Mouse (Mus musculus): Measurements from ENCODE around the gene Vav2. TPM values are rescaled to one million over a fixed set of nuclear protein-coding genes. Genes with fewer than 3 reads are reported as not detected.

The Vav2 gene
- polyA plus RNA-seq, 1 experiment from 2014 or later: 13.1 TPM

DNA sequence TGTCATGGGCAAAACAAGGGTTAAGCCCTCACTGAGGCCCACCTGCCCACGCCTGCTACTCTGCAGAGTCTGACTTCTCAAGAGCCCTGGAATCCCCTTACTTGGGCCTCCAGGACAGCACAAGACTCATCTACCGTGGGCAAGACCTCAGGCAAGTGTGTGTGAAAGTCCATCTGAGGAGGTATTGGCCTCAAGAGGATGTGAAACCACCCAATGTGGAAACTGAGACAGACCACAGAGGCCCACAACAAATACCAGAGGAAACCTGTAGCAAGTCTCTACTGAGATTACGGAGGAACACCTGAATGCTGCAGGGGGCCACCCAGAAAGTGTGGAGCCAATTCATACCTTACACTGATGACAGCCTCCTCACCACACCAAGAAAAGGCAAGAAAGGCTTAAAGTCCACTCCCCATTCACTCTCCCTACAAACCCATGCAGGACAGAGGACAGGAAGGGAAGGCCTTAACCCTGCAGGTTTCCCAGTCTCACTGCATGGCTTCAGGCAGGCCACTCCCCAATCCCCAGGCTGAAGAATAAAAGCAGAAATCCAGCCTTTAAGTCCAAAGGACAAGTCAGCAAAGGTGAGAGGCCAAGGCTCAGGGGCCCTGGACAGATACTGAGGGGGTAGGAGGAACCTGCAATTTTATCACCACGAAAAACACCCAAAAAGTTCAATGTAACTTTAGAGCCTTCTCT is 42.6 kb upstream of the Vav2 start:
- no peaks in the 10 kb centered on the region; the same call in 1 of the 2 replicates for H3K36me3 ChIP-seq (ENCODE audit: control insufficient read depth, insufficient read depth)
- no peak overlapping the region for H3K9ac ChIP-seq (replicated peaks; ENCODE audit: low read depth, low read length)
- no peaks in the 10 kb centered on the region for H3K9me3 ChIP-seq (ENCODE audit: control insufficient read depth, low read length)
- H3K27ac ChIP-seq (ENCODE audit: low read length): no peak overlapping the region
- H3K27me3 ChIP-seq (replicated peaks; ENCODE audit: control insufficient read depth, insufficient read depth, low read length): no peaks in the 10 kb centered on the region
- no peak overlapping the region for H3K4me3 ChIP-seq (replicated peaks; ENCODE audit: low read length)
- no peak overlapping the region for H3K4me2 ChIP-seq (ENCODE audit: low read length)
- 81% methylated on average over 4 of the region's 4 CpGs for WGBS
- peaks cover 37% of the 10 kb centered on the region for H3K4me1 ChIP-seq (replicated peaks; ENCODE audit: control insufficient read depth, insufficient read depth, low read length)
- no peak for ATAC-seq

GRCm38 (mm10) chr2:27462901-27463300 is 36.1 kb upstream of the Vav2 start:
- no peak overlapping the region for H3K4me3 ChIP-seq (replicated peaks; ENCODE audit: low read length)
- WGBS: 91% methylated on average over 4 of the region's 4 CpGs
- no peaks in the 10 kb centered on the region for H3K4me1 ChIP-seq (replicated peaks; ENCODE audit: control insufficient read depth, insufficient read depth, low read length)
- peaks cover 21% of the 10 kb centered on the region for H3K36me3 ChIP-seq (ENCODE audit: control insufficient read depth, insufficient read depth)
- H3K27me3 ChIP-seq (replicated peaks; ENCODE audit: control insufficient read depth, insufficient read depth, low read length): no peaks in the 10 kb centered on the region
- H3K27ac ChIP-seq (ENCODE audit: low read length): no peak overlapping the region
- no peak overlapping the region for H3K9ac ChIP-seq (replicated peaks; ENCODE audit: low read depth, low read length)
- ATAC-seq: no peak
- no peaks in the 10 kb centered on the region for H3K9me3 ChIP-seq (ENCODE audit: control insufficient read depth, low read length)
- no peak overlapping the region for H3K4me2 ChIP-seq (ENCODE audit: low read length)

DNA sequence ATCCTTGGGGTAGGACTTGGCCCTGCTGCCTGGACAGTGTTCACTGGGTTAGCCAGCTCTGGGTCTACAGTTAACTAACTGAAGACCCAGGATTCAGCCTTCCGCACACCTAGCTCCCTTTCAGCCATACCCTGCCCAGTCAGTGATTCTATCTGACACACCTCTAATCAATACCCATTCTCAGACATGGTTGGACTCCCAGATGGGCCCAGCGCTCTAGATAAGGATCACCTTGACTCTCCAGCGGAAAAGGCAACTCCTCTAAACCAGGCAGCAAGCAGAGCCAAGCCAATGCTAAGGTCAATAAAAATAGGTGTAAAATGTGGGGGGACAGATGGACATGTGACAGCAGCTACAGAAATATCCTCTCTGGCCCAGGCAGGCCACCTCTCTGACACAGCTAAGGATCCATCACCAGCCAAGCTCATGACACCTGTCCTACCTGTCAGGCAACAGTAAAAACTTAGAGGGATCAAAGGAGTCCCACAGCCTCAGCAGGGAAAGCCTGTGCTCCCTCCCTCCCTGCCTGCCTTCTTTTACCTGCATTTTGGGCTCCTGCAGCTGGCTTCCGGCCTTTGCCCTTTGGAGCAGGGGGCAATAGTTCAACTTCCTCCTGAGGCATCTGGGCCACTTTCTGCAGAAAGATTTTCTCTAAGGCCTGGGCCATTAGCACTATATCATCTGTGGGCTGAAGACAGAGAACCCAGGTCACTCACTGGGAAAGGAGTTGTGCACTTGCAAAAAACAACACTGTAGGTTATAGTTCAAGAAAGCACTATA is 35.2 kb upstream of the Vav2 start:
- ATAC-seq: no peak
- H3K9ac ChIP-seq (replicated peaks; ENCODE audit: low read depth, low read length): no peak overlapping the region
- no peaks in the 10 kb centered on the region for H3K9me3 ChIP-seq (ENCODE audit: control insufficient read depth, low read length)
- WGBS: 93% methylated on average over 4 of the region's 4 CpGs
- no peak overlapping the region for H3K4me3 ChIP-seq (replicated peaks; ENCODE audit: low read length)
- peaks cover 28% of the 10 kb centered on the region for H3K36me3 ChIP-seq (ENCODE audit: control insufficient read depth, insufficient read depth)
- H3K27ac ChIP-seq (ENCODE audit: low read length): no peak overlapping the region
- no peaks in the 10 kb centered on the region for H3K4me1 ChIP-seq (replicated peaks; ENCODE audit: control insufficient read depth, insufficient read depth, low read length)
- H3K27me3 ChIP-seq (replicated peaks; ENCODE audit: control insufficient read depth, insufficient read depth, low read length): no peaks in the 10 kb centered on the region
- H3K4me2 ChIP-seq (ENCODE audit: low read length): no peak overlapping the region

DNA sequence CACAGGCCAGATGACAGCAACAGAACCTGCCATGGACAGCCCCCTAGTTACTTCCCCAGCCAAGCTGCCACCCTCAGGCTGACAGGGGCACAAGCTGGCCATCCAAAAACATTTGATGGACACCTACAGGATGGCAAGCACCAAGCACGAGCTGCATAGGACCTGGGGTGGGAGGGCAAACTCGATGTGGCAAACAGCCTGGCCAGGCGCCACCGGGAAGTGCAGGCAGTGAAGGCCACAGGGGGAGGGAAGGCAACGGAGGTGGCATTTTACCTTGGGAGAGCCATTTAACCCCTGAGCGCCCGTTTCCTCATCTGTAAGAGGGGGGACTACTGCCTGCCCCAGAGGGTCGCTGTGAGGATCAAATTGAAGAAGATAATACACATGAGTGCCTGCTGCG is 33.8 kb upstream of the Vav2 start:
- Histone ChIP-seq H3K4me2 (ENCODE audit: low read length) (no peak overlapping the region), H3K27ac (ENCODE audit: low read length) (no peak overlapping the region), H3K9ac (replicated peaks; ENCODE audit: low read depth, low read length) (no peak overlapping the region), H3K4me1 (replicated peaks; ENCODE audit: control insufficient read depth, insufficient read depth, low read length) (no peaks in the 10 kb centered on the region), H3K27me3 (replicated peaks; ENCODE audit: control insufficient read depth, insufficient read depth, low read length) (no peaks in the 10 kb centered on the region), H3K36me3 (ENCODE audit: control insufficient read depth, insufficient read depth) (peaks cover 37% of the 10 kb centered on the region), H3K9me3 (ENCODE audit: control insufficient read depth, low read length) (no peaks in the 10 kb centered on the region), H3K4me3 (replicated peaks; ENCODE audit: low read length) (no peak overlapping the region)
- 67% methylated on average over 9 of the region's 9 CpGs for WGBS
- no peak for ATAC-seq

DNA sequence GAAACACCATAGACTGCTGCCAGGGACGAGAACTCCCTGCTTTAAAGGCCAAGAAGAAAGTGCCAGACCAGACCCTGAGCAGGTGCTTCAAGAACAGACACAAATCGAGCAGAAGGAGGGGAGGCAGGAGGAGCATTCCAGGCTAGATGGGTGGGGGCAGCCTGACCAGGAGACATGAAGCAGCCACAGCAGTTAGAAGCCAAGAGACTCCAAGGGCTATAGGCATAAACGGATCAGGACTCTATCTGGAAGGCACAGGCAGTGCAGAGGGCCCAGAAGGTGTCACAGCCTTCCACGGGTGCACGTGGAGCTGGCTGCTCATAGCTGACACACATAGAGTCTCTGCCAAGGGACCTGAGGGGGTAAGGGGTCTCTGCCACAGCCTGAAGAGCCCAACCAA is 33.3 kb upstream of the Vav2 start:
- H3K4me2 ChIP-seq (ENCODE audit: low read length): no peak overlapping the region
- no peak overlapping the region for H3K4me3 ChIP-seq (replicated peaks; ENCODE audit: low read length)
- H3K9me3 ChIP-seq (ENCODE audit: control insufficient read depth, low read length): no peaks in the 10 kb centered on the region
- no peak for ATAC-seq
- H3K27me3 ChIP-seq (replicated peaks; ENCODE audit: control insufficient read depth, insufficient read depth, low read length): no peaks in the 10 kb centered on the region
- H3K4me1 ChIP-seq (replicated peaks; ENCODE audit: control insufficient read depth, insufficient read depth, low read length): no peaks in the 10 kb centered on the region
- WGBS: 90% methylated on average over 5 of the region's 5 CpGs
- H3K27ac ChIP-seq (ENCODE audit: low read length): no peak overlapping the region
- no peak overlapping the region for H3K9ac ChIP-seq (replicated peaks; ENCODE audit: low read depth, low read length)
- H3K36me3 ChIP-seq (ENCODE audit: control insufficient read depth, insufficient read depth): peaks cover 38% of the 10 kb centered on the region

GRCm38 (mm10) chr2:27459735-27460134 is 32.9 kb upstream of the Vav2 start:
- Histone ChIP-seq H3K4me1 (replicated peaks; ENCODE audit: control insufficient read depth, insufficient read depth, low read length) (no peaks in the 10 kb centered on the region), H3K27me3 (replicated peaks; ENCODE audit: control insufficient read depth, insufficient read depth, low read length) (no peaks in the 10 kb centered on the region), H3K27ac (ENCODE audit: low read length) (no peak overlapping the region), H3K9ac (replicated peaks; ENCODE audit: low read depth, low read length) (no peak overlapping the region), H3K36me3 (ENCODE audit: control insufficient read depth, insufficient read depth) (peaks cover 41% of the 10 kb centered on the region), H3K9me3 (ENCODE audit: control insufficient read depth, low read length) (no peaks in the 10 kb centered on the region), H3K4me3 (replicated peaks; ENCODE audit: low read length) (no peak overlapping the region), H3K4me2 (ENCODE audit: low read length) (no peak overlapping the region)
- WGBS: 91% methylated on average over 7 of the region's 7 CpGs
- ATAC-seq: no peak

DNA sequence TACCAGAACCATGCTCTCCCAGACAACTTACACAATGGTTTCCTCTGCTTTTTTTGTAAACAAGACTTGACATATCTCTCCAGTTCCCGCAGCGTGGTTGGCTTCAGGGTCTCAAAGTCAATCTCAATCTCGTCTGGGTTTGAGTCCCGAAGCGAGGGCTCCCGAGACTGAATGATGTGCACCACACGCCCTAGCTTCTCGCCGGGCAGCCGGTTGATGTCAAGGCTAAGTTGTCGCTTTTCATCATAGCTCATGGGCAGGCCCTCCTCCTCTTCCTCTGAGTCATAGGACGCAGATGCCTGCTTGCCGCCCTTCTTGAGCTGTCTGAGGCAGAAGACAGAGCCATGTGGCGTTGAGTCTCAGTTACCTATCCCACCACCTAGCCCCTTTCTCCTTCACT is 23.4 kb upstream of the Vav2 start:
- H3K27me3 ChIP-seq (replicated peaks; ENCODE audit: control insufficient read depth, insufficient read depth, low read length): no peaks in the 10 kb centered on the region
- no peak overlapping the region for H3K27ac ChIP-seq (ENCODE audit: low read length)
- no peaks in the 10 kb centered on the region for H3K4me1 ChIP-seq (replicated peaks; ENCODE audit: control insufficient read depth, insufficient read depth, low read length)
- H3K36me3 ChIP-seq (ENCODE audit: control insufficient read depth, insufficient read depth): peaks cover 66% of the 10 kb centered on the region
- no peak overlapping the region for H3K4me2 ChIP-seq (ENCODE audit: low read length)
- H3K9ac ChIP-seq (replicated peaks; ENCODE audit: low read depth, low read length): no peak overlapping the region
- no peaks in the 10 kb centered on the region for H3K9me3 ChIP-seq (ENCODE audit: control insufficient read depth, low read length)
- ATAC-seq: no peak
- H3K4me3 ChIP-seq (replicated peaks; ENCODE audit: low read length): no peak overlapping the region
- WGBS: 92% methylated on average over 14 of the region's 14 CpGs

DNA sequence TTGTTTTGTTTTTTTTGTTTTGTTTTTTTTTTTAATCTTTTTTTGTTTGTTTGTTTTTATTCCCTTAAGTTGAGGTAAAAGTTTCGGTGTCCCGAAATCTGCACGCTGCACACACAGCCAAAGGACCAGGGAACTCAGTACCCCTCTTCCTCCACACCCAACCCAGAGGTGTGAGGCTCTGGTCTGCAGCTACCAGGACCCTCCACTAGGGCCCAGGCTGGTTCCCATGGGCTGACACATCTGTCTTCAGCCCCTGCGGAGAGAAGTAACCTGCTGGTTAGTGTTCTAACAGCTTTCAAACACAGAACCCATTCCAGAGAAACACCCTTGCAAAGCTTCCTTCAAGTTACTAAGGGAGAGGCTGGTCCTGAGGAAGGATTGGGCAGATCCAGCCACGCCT is 20.9 kb upstream of the Vav2 start:
- whole genome bisulfite sequencing: 87% methylated on average over 5 of the region's 5 CpGs
- H3K9ac ChIP-seq (replicated peaks; ENCODE audit: low read depth, low read length): no peak overlapping the region
- no peak overlapping the region for H3K4me2 ChIP-seq (ENCODE audit: low read length)
- ATAC-seq: no peak
- no peak overlapping the region for H3K27ac ChIP-seq (ENCODE audit: low read length)
- H3K4me1 ChIP-seq (replicated peaks; ENCODE audit: control insufficient read depth, insufficient read depth, low read length): peaks cover 7% of the 10 kb centered on the region
- H3K9me3 ChIP-seq (ENCODE audit: control insufficient read depth, low read length): no peaks in the 10 kb centered on the region
- H3K4me3 ChIP-seq (replicated peaks; ENCODE audit: low read length): no peak overlapping the region
- peaks cover 49% of the 10 kb centered on the region for H3K36me3 ChIP-seq (ENCODE audit: control insufficient read depth, insufficient read depth)
- no peaks in the 10 kb centered on the region for H3K27me3 ChIP-seq (replicated peaks; ENCODE audit: control insufficient read depth, insufficient read depth, low read length)

GRCm38 (mm10) chr2:27446812-27447211 is 20.0 kb upstream of the Vav2 start:
- Histone ChIP-seq H3K4me1 (replicated peaks; ENCODE audit: control insufficient read depth, insufficient read depth, low read length) (peaks cover 9% of the 10 kb centered on the region), H3K27me3 (replicated peaks; ENCODE audit: control insufficient read depth, insufficient read depth, low read length) (no peaks in the 10 kb centered on the region), H3K4me2 (ENCODE audit: low read length) (no peak overlapping the region), H3K9me3 (ENCODE audit: control insufficient read depth, low read length) (no peaks in the 10 kb centered on the region), H3K36me3 (ENCODE audit: control insufficient read depth, insufficient read depth) (peaks cover 43% of the 10 kb centered on the region), H3K27ac (ENCODE audit: low read length) (no peak overlapping the region), H3K4me3 (replicated peaks; ENCODE audit: low read length) (no peak overlapping the region), H3K9ac (replicated peaks; ENCODE audit: low read depth, low read length) (no peak overlapping the region)
- ATAC-seq: no peak
- WGBS: 93% methylated on average over 8 of the region's 8 CpGs

All from forebrain, embryonic 16.5 days (tissue).